Mouse (Mus musculus): ENCODE data around the gene Gm15097. TPM values are rescaled to one million over a fixed set of nuclear protein-coding genes. Genes with fewer than 3 reads are reported as not detected.
"Not testable (repeated sequence)": the region's sequence is repeated elsewhere in the genome, so short reads cannot be mapped to it uniquely, and the experiment has no call there.

Gm15097 gene
- not detected for total RNA-seq (2021)

DNA sequence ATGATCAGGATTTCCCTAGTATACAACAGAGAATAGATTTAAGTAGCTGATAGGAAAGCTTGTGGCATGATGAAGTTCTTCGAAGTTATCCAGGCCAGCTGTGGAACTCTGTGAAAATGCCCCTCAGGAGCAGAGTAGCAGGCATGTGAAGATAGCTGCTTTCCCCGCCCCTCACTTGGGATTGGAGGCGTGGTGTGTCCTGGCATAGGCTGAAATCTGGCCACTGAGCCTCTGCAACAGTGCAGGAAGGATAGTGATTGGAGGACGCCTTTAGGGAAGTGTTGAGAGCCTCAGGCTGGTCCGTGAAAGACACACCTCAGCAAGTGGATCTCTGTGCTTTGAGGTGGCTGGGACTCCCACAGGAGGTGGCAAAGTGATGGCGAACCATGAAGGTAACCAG lies at the start of gene Gm15097:
Gene Gm15097 (plus strand): TSS at position 301 of the 400 bp plus-strand sequence.
- intact Hi-C loops (cut with DNase I), result not testable (repeated sequence)

DNA sequence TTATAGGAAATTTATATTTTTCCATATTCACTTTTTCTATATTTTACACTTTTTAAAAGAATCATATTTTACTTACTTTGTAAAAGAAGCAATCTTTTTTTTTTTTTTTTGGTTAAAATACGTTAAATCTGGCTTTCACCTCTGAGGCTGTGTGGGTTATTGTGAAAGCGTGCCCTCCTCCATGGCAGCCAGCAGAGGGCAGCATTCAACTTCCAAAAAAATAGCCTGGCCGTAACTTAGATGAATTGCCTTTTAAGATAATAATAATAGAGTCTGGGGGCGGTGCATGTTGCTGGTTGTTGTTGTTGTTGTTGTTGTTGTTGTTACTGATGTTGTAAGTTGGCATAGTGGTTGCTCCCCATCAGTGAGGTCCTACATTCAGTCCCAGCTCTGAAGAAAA lies 21.4 kb upstream of the Gm15097 start:
- intact Hi-C loops (cut with DNase I); DNase-seq (ENCODE audit: low spot score): not testable (repeated sequence)

More for the DNA sequence above, at the start of gene Gm15097:
- not testable (repeated sequence) for DNase-seq (ENCODE audit: low spot score)

- intact Hi-C loops (cut with DNase I); DNase-seq (ENCODE audit: low spot score): not testable (repeated sequence)
Observed at GRCm38 (mm10) chrX:149811178-149811577, 26.9 kb downstream of the Gm15097 start.

Other genes with a start within 250 kb of the Gm15097 start
- gene Gm10439, start 189.9 kb upstream of the Gm15097 start, total RNA-seq (2021), result not detected
- not detected for gene Gm15091, start 157.2 kb downstream of the Gm15097 start, total RNA-seq (2021)